Mouse (Mus musculus) kidney, adult 2 months (tissue): Measurements from ENCODE around the gene Stx19. TPM values are rescaled to one million over a fixed set of nuclear protein-coding genes. Genes with fewer than 3 reads are reported as not detected.
A peak's percentile ranks its signal among the peaks of the same experiment; 100 is the strongest.

Experiments
- DNase-seq: peaks from one replicate; pipeline ENCODE4 v3.0.0; 2021
- H3K27ac ChIP-seq: fragments of 200-500 bp; 2 replicates; pipeline ENCODE4 v1.5.1; 2012; ENCODE audit warnings: low read depth, low read length, control low read depth, inconsistent platforms; ENCODE audit not compliant: insufficient read depth
- H3K27me3 ChIP-seq: fragments of 200-500 bp; replicated peaks from 2 replicates; pipeline ENCODE4 v1.6.1; 2012; ENCODE audit warnings: mild to moderate bottlenecking, moderate library complexity, low read length, inconsistent platforms; ENCODE audit not compliant: control insufficient read depth, insufficient read depth
- H3K36me3 ChIP-seq: fragments of 200-500 bp; 2 replicates; pipeline ENCODE4 v1.6.1; 2012; ENCODE audit warnings: mild to moderate bottlenecking, moderate library complexity, low read length, inconsistent platforms; ENCODE audit not compliant: control insufficient read depth, insufficient read depth
- H3K4me1 ChIP-seq: fragments of 200-500 bp; 2 replicates; pipeline ENCODE4 v1.6.1; 2011; ENCODE audit warnings: low read length; ENCODE audit not compliant: control insufficient read depth, insufficient read depth
- H3K4me3 ChIP-seq: fragments of 200-500 bp; 2 replicates; pipeline ENCODE4 v1.5.1; 2011; ENCODE audit warnings: mild to moderate bottlenecking, low read depth, low read length, control low read depth; ENCODE audit not compliant: insufficient read depth
- CTCF ChIP-seq: fragments of 200-500 bp; conservative IDR thresholded peaks from 2 replicates; pipeline ENCODE4 v1.5.1; 2011; ENCODE audit warnings: low read depth, mild to moderate bottlenecking, control low read depth, low read length, moderate library complexity, mixed read lengths; ENCODE audit not compliant: insufficient read depth, insufficient read length
- POLR2A ChIP-seq: fragments of 200-500 bp; IDR thresholded peaks from one replicate; pipeline ENCODE4 v1.6.1; 2011; ENCODE audit warnings: low read depth, low read length, control low read depth
- WGBS: fragments of 180-500 bp; shearing (Covaris S2); methylation state at CpG from one replicate; pipeline ENCODE4 v1.1.7; 2018; 5-methylcytosine and 5-hydroxymethylcytosine counted together
- polyA plus RNA-seq: library from polyadenylated mRNA; depleted of rRNA; stranded (reverse); fragments of >200 nt; gene quantifications from 2 replicates; pipeline ENCODE4 v1.2.3, GENCODE M21; 2012

The Stx19 gene
- polyA plus RNA-seq, 1 experiment: not detected

DNA sequence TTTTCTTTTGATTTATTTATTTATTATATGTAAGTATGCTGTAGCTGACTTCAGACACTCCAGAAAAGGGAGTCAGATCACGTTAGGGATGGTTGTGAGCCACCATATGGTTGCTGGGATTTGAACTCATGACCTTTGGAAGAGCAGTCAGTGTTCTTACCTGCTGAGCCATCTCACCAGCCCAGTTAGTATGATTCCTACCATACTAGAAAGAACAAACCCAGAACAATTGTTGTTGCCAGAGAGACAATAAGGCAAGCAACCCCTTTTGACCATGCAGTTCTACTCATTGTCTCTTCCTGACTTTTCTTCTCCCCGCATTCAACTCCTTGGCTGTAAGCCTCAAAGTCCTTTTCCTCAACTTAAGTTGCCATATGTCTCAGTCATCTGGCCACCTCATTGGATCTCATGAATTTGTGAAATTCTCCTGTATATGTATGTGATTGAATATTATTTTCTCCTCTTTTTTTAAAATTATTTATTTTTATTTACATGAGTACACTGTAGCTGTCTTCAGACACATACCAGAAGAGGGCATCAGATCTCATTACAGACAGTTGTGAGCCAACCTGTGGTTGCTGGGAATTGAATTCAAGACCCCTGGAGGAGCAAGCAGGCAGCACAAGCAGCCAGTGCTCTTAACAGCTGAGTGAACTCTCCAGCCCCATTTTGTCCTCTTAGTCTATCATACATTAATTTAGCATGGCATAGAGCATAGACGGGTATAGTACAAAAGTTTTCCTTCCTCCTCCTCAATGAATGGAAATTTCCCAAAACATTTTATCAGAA is 38.2 kb downstream of the Stx19 start:
- H3K27me3 ChIP-seq: no peaks in the 10 kb centered on the region
- H3K4me1 ChIP-seq: no peaks in the 10 kb centered on the region; the same call in 1 of the 2 replicates
- no peak overlapping the region for H3K27ac ChIP-seq
- WGBS: 90% methylated on average over 3 of the region's 3 CpGs
- no peaks in the 10 kb centered on the region for H3K36me3 ChIP-seq
- DNase-seq: no peak
- TF ChIP-seq CTCF: no peak
- TF ChIP-seq POLR2A: no peak
- no peak overlapping the region for H3K4me3 ChIP-seq

DNA sequence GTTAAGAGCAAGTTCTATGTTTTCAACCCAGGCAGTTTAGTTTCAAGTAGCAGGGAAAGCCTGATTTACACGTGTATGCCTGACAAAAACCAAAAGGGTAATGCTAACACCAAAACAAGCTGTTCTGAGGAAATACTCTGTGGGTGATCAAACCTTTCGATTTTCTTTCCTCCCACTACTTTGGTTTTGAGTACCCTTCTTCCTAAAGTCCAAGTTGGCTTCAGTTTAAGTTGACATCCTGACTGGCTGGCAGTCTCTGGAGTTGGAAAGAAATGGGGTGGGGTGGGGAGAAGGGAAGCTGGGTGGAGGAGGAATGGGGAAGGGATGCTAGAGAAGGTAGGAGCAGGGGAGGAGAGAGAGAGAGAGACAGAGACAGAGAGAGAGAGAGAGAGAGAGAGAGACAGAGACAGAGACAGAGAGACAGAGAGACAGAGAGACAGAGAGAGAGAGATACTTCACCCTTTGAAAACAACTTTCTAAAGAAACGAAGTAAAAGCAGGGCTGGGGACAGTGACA is 39.2 kb downstream of the Stx19 start:
- H3K27me3 ChIP-seq: no peaks in the 10 kb centered on the region
- WGBS: 21% methylated on average over 3 of the region's 3 CpGs
- DNase-seq: no peak
- H3K4me1 ChIP-seq: no peaks in the 10 kb centered on the region; the same call in 1 of the 2 replicates
- peak overlapping the region; percentile 91 for H3K4me3 ChIP-seq
- no peak for TF ChIP-seq CTCF
- no peak for TF ChIP-seq POLR2A
- no peaks in the 10 kb centered on the region for H3K36me3 ChIP-seq
- 0 out of 2 replicates have a peak overlapping the region, but pooled peaks have one; percentile 36 for H3K27ac ChIP-seq

DNA sequence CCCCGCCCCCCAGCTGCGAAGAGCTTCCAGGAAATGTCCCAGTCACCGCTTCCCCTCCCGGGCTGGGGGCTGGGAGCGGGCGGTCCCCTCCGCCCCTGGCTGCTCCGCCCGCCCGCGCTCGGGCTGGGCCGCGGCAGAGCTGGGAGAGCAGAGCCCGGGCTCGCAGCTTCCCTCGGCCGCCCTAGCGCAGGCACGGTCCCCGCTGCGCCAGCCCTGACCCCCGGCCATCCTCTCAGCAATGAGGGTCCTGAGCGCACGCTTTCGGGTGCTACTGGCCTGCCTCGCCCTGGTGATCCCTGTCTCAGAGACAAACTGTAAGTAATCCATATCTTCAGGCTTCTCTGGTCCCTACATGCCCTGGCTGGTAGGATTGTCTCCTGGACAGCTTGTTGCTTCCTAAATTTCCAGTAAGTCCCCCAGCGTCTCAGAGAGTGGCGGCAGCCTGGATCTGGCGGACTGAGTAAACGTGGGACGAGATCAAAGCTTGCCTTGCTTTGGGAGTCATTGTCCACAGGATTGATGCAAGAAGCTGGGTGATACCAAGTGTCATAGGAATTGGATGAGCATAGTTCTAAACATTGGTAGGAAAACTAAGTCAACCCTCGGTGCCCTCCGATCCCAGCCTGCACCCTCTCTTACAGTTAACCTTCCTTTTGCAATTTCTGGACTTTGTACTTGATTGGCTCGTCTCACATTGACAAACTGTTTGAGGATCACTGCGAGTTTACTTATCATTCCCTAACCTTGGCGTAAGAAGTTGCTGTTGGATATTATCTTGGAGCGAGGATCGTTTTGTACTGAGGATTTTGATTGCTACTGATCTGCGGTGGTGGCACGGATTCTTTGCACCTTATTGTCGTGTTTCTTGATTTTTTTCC is 40.0 kb downstream of the Stx19 start, which contains the start of gene Pros1:
Gene Pros1 (plus strand): TSS at position 117 of the 878 bp plus-strand sequence.
- DNase-seq: peak; percentile 74
- no peaks in the 10 kb centered on the region for H3K27me3 ChIP-seq
- H3K27ac ChIP-seq: peak within 1 kb of the TSS; percentile 85
- TF ChIP-seq CTCF: no peak
- TF ChIP-seq POLR2A: no peak
- H3K36me3 ChIP-seq: no peaks in the 10 kb centered on the region
- H3K4me3 ChIP-seq: peak within 1 kb of the TSS; percentile 91
- no peaks in the 10 kb centered on the region; the same call in 1 of the 2 replicates for H3K4me1 ChIP-seq
- WGBS: 5% methylated on average over 42 of the region's 42 CpGs

DNA sequence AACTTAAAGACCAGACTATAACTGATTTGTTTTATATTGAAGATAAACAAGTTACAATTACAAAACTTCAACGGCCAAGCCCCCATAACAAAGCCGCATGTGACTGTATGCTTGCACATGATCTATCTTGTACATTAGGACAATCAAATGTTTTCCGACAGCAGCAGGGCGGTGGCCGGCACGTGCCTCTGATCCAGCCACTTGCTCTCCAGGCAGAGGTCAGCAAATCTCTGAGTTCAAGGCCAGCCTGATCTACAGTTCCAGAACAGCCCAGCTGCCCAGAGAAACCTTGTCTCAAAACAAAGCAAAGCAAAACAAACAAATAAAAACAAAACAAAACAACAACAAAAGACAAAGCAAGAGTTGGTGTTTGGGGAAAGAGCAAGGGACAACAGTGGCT is 40.9 kb downstream of the Stx19 start:
- no peak overlapping the region for H3K27ac ChIP-seq
- DNase-seq: no peak
- no peaks in the 10 kb centered on the region; the same call in 1 of the 2 replicates for H3K4me1 ChIP-seq
- TF ChIP-seq CTCF (no peak), POLR2A (no peak)
- no peaks in the 10 kb centered on the region for H3K27me3 ChIP-seq
- peak overlapping the region; percentile 22; the same call in 1 of the 2 replicates for H3K4me3 ChIP-seq
- no peaks in the 10 kb centered on the region for H3K36me3 ChIP-seq
- WGBS: 66% methylated on average over 6 of the region's 6 CpGs

DNA sequence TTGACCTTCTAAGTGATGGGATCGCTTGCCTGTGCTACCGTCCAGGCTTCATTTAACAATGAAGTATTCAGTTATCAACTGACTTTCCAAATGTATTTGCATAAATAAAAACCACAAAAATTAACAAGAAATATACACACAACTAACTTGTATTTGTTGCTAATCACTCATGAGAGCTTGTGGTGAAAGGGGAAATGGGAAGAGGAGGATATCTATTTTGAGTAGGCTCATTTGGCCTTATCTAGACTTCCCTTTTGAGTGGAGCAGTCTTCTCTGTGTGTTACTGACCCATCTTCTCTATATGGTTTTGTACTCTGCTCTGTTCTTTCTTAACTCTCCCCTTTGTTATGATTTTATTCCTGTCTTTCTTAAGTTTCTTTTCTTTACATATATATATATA is 41.8 kb downstream of the Stx19 start:
- H3K27ac ChIP-seq: no peak overlapping the region
- 88% methylated on average over 2 of the region's 2 CpGs for WGBS
- DNase-seq: no peak

DNA sequence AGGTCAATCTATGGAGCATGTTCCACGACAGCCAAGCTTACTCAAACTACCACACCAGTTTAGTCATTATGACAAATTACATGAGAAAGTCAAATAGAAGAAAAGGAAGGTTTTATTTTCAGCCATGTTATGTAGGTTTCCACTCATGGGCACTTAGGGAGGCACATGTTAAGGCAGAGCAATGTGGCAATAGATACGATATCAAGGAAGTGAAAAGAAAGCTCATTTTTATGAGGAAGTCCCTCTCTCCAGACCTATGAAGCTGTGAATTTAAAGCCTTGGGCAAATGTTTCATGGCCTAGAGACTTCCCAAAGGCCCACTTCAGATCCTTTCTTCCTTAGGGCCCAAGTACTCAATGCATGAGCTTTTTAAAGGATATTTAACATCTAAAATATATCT is 43.0 kb downstream of the Stx19 start:
- DNase-seq: no peak
- Histone ChIP-seq H3K4me3 (no peak overlapping the region), H3K4me1 (no peaks in the 10 kb centered on the region; the same call in 1 of the 2 replicates), H3K27me3 (no peaks in the 10 kb centered on the region), H3K27ac (no peak overlapping the region), H3K36me3 (no peaks in the 10 kb centered on the region)
- WGBS: 88% methylated on average over 2 of the region's 2 CpGs
- no peak for TF ChIP-seq CTCF
- TF ChIP-seq POLR2A: no peak

More for the DNA sequence above, 41.8 kb downstream of the Stx19 start:
- Histone ChIP-seq H3K4me1 (no peaks in the 10 kb centered on the region; the same call in 1 of the 2 replicates), H3K4me3 (no peak overlapping the region), H3K36me3 (no peaks in the 10 kb centered on the region), H3K27me3 (no peaks in the 10 kb centered on the region)
- TF ChIP-seq POLR2A (no peak), CTCF (no peak)
